In the genomic region with DNA sequence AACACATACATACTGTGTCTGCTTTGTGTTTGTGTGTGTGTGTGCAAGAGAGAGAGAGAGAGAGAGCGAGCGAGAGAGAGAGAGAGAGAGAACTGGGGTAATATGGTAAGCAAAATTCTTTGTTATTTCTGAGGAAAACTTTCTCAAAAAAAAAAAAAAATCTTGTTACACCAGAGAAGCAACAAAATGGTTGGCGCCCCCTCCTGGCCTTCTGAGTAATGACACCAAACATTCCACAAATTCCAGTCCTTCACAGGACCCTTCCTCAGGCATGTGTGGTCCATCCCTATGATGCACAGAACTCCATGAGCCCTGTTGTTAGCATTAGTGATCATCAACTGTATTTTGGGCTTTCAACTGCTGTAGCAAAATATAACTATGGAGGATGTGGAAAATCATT, we compare ENCODE assay signal across 11 mouse cellular contexts.
A peak's percentile ranks its signal among the peaks of the same experiment; 100 is the strongest.
DNase-seq lines count a peak whose midpoint lies in the region; ATAC-seq and TF ChIP-seq lines count a peak whose summit lies in the region.
"Had no signal": no experiment of that assay in that cellular context is flagged by ENCODE, and none has a peak within 500 bp of the region (broad histone marks: within the 10 kb centered on the region; RNA-seq: fewer than 3 reads in every experiment).

No protein-coding gene starts in this region.

- peak; percentile 12 for DNase-seq in heart, postnatal 4 days
- DNase-seq in lung, postnatal 0 days (ENCODE audit: low spot score): peak; percentile 7
- DNase-seq in lung, adult 18-20 months: no peak
- DNase-seq in NIH3T3 (ENCODE audit: low read depth): peak; percentile 1
- DNase-seq in embryonic facial prominence, embryonic 10.5 days (ENCODE audit: low spot score): peak; percentile 35
- DNase-seq in cerebellum, adult 9-11 months: no peak
- DNase-seq: cerebellum, adult 9-10 months; liver had no signal

- ATAC-seq in heart, embryonic 12.5 days (ENCODE audit: insufficient number of reproducible peaks, low FRiP score): no peak
- no peak for ATAC-seq in lung, postnatal 0 days
- ATAC-seq in midbrain, embryonic 13.5 days: no peak
- ATAC-seq: forebrain, embryonic 13.5 days had no signal

- H3K27me3 ChIP-seq in heart, embryonic 12.5 days (replicated peaks): no peaks in the 10 kb centered on the region
- no peaks in the 10 kb centered on the region for H3K27me3 ChIP-seq in lung, postnatal 0 days (replicated peaks; ENCODE audit: insufficient read depth, low read length)
- H3K27me3 ChIP-seq in embryonic facial prominence, embryonic 10.5 days (replicated peaks; ENCODE audit: low read depth, poor library complexity, severe bottlenecking): peaks cover 8% of the 10 kb centered on the region; the same call in 1 of the 2 replicates
- no peaks in the 10 kb centered on the region for H3K27me3 ChIP-seq in midbrain, embryonic 13.5 days
- H3K27me3 ChIP-seq: forebrain, embryonic 13.5 days had no signal

- peak; percentile 48 for TF ChIP-seq CTCF in lung, postnatal 0 days (IDR thresholded peaks at IDR 0.05)

- no peak overlapping the region for H3K27ac ChIP-seq in heart, embryonic 12.5 days (ENCODE audit: poor library complexity, severe bottlenecking)
- no peak overlapping the region for H3K27ac ChIP-seq in lung, postnatal 0 days (ENCODE audit: low read length)
- H3K27ac ChIP-seq in embryonic facial prominence, embryonic 10.5 days (replicated peaks): no peak overlapping the region
- H3K27ac ChIP-seq in midbrain, embryonic 13.5 days: no peak overlapping the region
- H3K27ac ChIP-seq: forebrain, embryonic 13.5 days had no signal

- no peaks in the 10 kb centered on the region for H3K36me3 ChIP-seq in heart, embryonic 12.5 days
- H3K36me3 ChIP-seq in lung, postnatal 0 days (ENCODE audit: insufficient read depth, low read length): no peaks in the 10 kb centered on the region
- H3K36me3 ChIP-seq in embryonic facial prominence, embryonic 10.5 days (replicated peaks): no peaks in the 10 kb centered on the region
- H3K36me3 ChIP-seq in midbrain, embryonic 13.5 days: no peaks in the 10 kb centered on the region

- no peak overlapping the region for H3K9ac ChIP-seq in heart, embryonic 12.5 days
- H3K9ac ChIP-seq in lung, postnatal 0 days (replicated peaks; ENCODE audit: low read depth): no peak overlapping the region
- H3K9ac ChIP-seq in midbrain, embryonic 13.5 days (replicated peaks): no peak overlapping the region
- H3K9ac ChIP-seq: forebrain, embryonic 13.5 days had no signal

- 42% methylated on average over 3 of the region's 3 CpGs for WGBS in heart, embryonic 12.5 days
- WGBS in lung, postnatal 0 days: 64% methylated on average over 3 of the region's 3 CpGs
- WGBS in embryonic facial prominence, embryonic 10.5 days: 57% methylated on average over 3 of the region's 3 CpGs
- 51% methylated on average over 3 of the region's 3 CpGs for WGBS in midbrain, embryonic 13.5 days

- H3K4me1 ChIP-seq in heart, embryonic 12.5 days (replicated peaks): peaks cover 4% of the 10 kb centered on the region
- no peaks in the 10 kb centered on the region for H3K4me1 ChIP-seq in lung, postnatal 0 days (ENCODE audit: insufficient read depth, low read depth, low read length)
- peaks cover 7% of the 10 kb centered on the region; the same call in 1 of the 2 replicates for H3K4me1 ChIP-seq in embryonic facial prominence, embryonic 10.5 days
- no peaks in the 10 kb centered on the region for H3K4me1 ChIP-seq in midbrain, embryonic 13.5 days (replicated peaks)

- no peaks in the 10 kb centered on the region for H3K9me3 ChIP-seq in heart, embryonic 12.5 days (replicated peaks)
- no peaks in the 10 kb centered on the region for H3K9me3 ChIP-seq in lung, postnatal 0 days (ENCODE audit: low read length)
- H3K9me3 ChIP-seq in embryonic facial prominence, embryonic 10.5 days: no peaks in the 10 kb centered on the region
- H3K9me3 ChIP-seq in midbrain, embryonic 13.5 days: no peaks in the 10 kb centered on the region
- H3K9me3 ChIP-seq: forebrain, embryonic 13.5 days had no signal

- TF ChIP-seq EP300 in lung, postnatal 0 days (IDR thresholded peaks at IDR 0.05): no peak

- no peak overlapping the region for H3K4me3 ChIP-seq in heart, embryonic 12.5 days
- no peak overlapping the region for H3K4me3 ChIP-seq in lung, postnatal 0 days (ENCODE audit: low read depth, low read length)
- H3K4me3 ChIP-seq in embryonic facial prominence, embryonic 10.5 days: no peak overlapping the region
- H3K4me3 ChIP-seq in midbrain, embryonic 13.5 days (replicated peaks): no peak overlapping the region
- H3K4me3 ChIP-seq: forebrain, embryonic 13.5 days had no signal

- H3K4me2 ChIP-seq in heart, embryonic 12.5 days: no peak overlapping the region
- H3K4me2 ChIP-seq in lung, postnatal 0 days (replicated peaks; ENCODE audit: low read depth, low read length): no peak overlapping the region
- H3K4me2 ChIP-seq in midbrain, embryonic 13.5 days (replicated peaks): no peak overlapping the region
- H3K4me2 ChIP-seq: forebrain, embryonic 13.5 days had no signal

Comparison
In these comparisons a context has a peak if more than half of its experiments do, and no peak if none do; other contexts are left out.
1. DNase-seq: peak in heart, postnatal 4 days (single experiment), lung, postnatal 0 days (single experiment), NIH3T3 (single experiment) and embryonic facial prominence, embryonic 10.5 days (single experiment); none in lung, adult 18-20 months (0 of 2) and cerebellum, adult 9-11 months (single experiment).